Mouse (Mus musculus): ENCODE results near the gene Pkd1l2. TPM values are rescaled to one million over a fixed set of nuclear protein-coding genes. Genes with fewer than 3 reads are reported as not detected.

Gene Pkd1l2
- polyA plus RNA-seq, 1 experiment from 2014 or later, result not detected

DNA sequence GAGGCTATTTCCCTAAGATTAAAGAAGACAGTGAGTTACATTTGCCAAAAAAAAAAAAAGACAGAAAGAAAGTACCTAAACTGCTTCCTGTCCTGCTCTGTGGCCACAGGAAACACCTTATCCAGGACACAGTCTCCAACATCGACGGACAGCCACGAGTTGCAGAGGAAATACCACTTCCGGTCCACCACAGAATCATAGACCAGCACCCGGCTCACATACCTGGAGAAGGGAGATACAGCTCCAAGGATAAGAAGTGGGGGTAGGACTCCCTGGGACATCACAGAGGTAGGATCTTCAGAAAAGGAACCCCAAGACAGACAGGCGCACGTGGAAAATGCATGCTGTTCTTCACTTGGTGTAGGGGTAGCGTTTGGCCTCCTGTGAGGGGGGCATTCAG lies 49.6 kb downstream of the Pkd1l2 start:
- Histone ChIP-seq H3K9me3 (ENCODE audit: control insufficient read depth, low read length) (no peaks in the 10 kb centered on the region), H3K4me2 (ENCODE audit: low read depth) (no peak overlapping the region), H3K9ac (ENCODE audit: low read length) (no peak overlapping the region), H3K36me3 (ENCODE audit: control insufficient read depth, insufficient read depth, low read length) (no peaks in the 10 kb centered on the region), H3K27ac (ENCODE audit: low read depth, low read length) (no peak overlapping the region), H3K27me3 (ENCODE audit: control insufficient read depth, insufficient read depth, low read length) (no peaks in the 10 kb centered on the region), H3K4me1 (ENCODE audit: control insufficient read depth, insufficient read depth, low read length) (no peaks in the 10 kb centered on the region), H3K4me3 (ENCODE audit: low read depth, low read length) (no peak overlapping the region)
- no peak for DNase-seq (ENCODE audit: low spot score)
- 87% methylated on average over 8 of the region's 8 CpGs for WGBS
- ATAC-seq (ENCODE audit: insufficient read depth, low FRiP score, low TSS enrichment), result no peak

DNA sequence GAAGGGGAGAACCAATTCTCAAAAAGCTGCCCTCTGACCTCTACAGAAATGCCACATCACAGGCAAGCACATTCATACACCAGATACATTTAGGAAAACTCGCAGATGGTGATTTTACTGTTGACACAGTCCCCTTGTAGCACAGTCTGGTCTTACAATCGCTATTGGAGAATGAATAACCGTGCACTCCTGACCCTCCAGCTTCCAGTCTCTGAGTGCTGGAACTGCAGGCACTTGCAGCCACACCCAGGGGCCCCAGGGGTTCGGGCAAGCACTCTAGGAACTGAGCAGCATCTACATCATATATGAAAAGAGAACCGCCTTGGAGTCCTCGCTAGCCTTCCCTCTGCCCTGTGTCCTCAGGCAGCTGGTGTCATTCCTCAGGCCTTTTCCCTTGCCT lies 50.8 kb downstream of the Pkd1l2 start:
- DNase-seq (ENCODE audit: low spot score), result no peak
- H3K27me3 ChIP-seq (ENCODE audit: control insufficient read depth, insufficient read depth, low read length), result no peaks in the 10 kb centered on the region
- no peaks in the 10 kb centered on the region for H3K4me1 ChIP-seq (ENCODE audit: control insufficient read depth, insufficient read depth, low read length)
- no peak overlapping the region for H3K4me2 ChIP-seq (ENCODE audit: low read depth)
- H3K36me3 ChIP-seq (ENCODE audit: control insufficient read depth, insufficient read depth, low read length), result no peaks in the 10 kb centered on the region
- no peak overlapping the region for H3K9ac ChIP-seq (ENCODE audit: low read length)
- H3K9me3 ChIP-seq (ENCODE audit: control insufficient read depth, low read length), result no peaks in the 10 kb centered on the region
- no peak for ATAC-seq (ENCODE audit: insufficient read depth, low FRiP score, low TSS enrichment)
- H3K27ac ChIP-seq (ENCODE audit: low read depth, low read length), result no peak overlapping the region
- WGBS, result 72% methylated on average over 6 of the region's 6 CpGs
- H3K4me3 ChIP-seq (ENCODE audit: low read depth, low read length), result no peak overlapping the region

DNA sequence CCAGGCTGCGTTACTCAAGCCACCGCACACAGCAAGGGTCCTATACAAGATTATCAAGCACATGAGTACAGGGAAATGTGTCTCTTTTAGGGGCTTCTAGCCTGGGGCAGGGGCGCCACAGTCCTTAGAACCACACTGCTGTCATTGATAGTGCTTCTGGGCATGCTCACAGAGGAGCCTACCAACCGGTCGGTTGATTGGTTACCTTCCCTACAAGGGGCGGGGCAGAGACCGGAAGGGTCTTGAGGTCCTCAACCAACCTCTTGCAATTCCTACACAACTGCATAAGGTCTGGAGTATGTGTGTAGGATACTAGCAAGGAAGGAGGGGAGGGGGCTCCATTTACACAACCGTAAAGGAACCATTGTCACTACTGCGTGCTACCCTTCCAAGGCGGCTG lies 53.6 kb downstream of the Pkd1l2 start:
- WGBS, result 91% methylated on average over 10 of the region's 10 CpGs
- Histone ChIP-seq H3K4me1 (ENCODE audit: control insufficient read depth, insufficient read depth, low read length) (no peaks in the 10 kb centered on the region), H3K27ac (ENCODE audit: low read depth, low read length) (no peak overlapping the region), H3K36me3 (ENCODE audit: control insufficient read depth, insufficient read depth, low read length) (no peaks in the 10 kb centered on the region), H3K9me3 (ENCODE audit: control insufficient read depth, low read length) (no peaks in the 10 kb centered on the region), H3K9ac (ENCODE audit: low read length) (no peak overlapping the region), H3K27me3 (ENCODE audit: control insufficient read depth, insufficient read depth, low read length) (no peaks in the 10 kb centered on the region), H3K4me3 (ENCODE audit: low read depth, low read length) (no peak overlapping the region), H3K4me2 (ENCODE audit: low read depth) (no peak overlapping the region)
- no peak for DNase-seq (ENCODE audit: low spot score)
- no peak for ATAC-seq (ENCODE audit: insufficient read depth, low FRiP score, low TSS enrichment)

DNA sequence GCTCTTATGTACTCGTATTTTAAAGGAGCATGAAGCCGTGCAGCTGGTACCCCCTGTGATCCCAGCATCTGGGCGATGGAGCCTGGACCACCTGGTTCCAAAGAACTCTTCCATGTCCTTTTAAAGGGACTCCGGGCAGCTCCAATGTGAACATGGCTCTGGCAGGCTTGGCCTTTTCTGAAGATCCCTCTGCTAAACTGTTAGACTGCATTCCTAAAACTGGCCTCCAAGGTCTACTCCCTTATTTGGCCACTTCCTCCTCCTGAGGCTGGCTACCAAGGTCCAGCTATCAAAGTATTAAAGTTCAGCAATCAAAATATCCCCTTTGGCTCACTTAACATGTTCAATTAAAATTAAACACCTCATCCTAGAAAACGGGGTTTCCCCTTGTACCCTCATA lies 54.6 kb downstream of the Pkd1l2 start:
- Histone ChIP-seq H3K4me3 (ENCODE audit: low read depth, low read length) (no peak overlapping the region), H3K27me3 (ENCODE audit: control insufficient read depth, insufficient read depth, low read length) (no peaks in the 10 kb centered on the region), H3K4me1 (ENCODE audit: control insufficient read depth, insufficient read depth, low read length) (no peaks in the 10 kb centered on the region), H3K9me3 (ENCODE audit: control insufficient read depth, low read length) (no peaks in the 10 kb centered on the region), H3K36me3 (ENCODE audit: control insufficient read depth, insufficient read depth, low read length) (no peaks in the 10 kb centered on the region), H3K9ac (ENCODE audit: low read length) (no peak overlapping the region), H3K27ac (ENCODE audit: low read depth, low read length) (no peak overlapping the region), H3K4me2 (ENCODE audit: low read depth) (no peak overlapping the region)
- ATAC-seq (ENCODE audit: insufficient read depth, low FRiP score, low TSS enrichment), result no peak
- no peak for DNase-seq (ENCODE audit: low spot score)
- WGBS, result 87% methylated on average over 5 of the region's 5 CpGs

DNA sequence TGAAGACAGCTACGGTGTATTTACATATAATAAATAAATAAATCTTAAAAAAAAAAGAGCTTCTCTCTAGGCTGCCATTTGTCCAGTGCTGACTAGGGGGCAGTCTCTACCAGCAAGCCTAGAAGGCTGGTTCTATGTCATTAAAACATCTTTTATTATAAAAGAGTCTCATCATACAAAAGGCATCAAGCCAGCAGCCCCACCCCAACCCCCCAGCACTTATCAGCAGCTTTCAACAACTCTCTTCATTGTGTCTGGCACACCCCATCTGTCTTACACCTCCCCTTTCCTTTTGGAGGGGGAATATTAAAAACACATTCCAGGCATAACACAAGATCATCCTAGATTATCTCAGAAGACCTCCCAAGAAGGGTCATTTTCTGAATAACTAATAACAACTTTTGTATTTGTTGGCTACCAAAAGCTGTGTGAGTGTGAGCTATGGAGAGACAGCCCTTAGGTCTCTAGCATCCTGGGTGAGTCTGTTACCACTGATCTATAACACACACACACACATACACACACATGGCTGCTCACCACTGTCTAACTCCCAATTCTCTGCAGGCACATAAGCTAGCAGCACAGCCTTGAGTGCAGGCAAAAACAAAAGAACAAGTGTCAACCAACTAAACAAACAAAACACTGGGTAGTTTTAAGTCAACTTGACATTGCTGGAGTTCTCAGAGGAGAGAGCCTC lies 59.8 kb downstream of the Pkd1l2 start:
- Histone ChIP-seq H3K4me3 (ENCODE audit: low read depth, low read length) (no peak overlapping the region), H3K27ac (ENCODE audit: low read depth, low read length) (no peak overlapping the region), H3K4me2 (ENCODE audit: low read depth) (no peak overlapping the region), H3K9ac (ENCODE audit: low read length) (no peak overlapping the region), H3K27me3 (ENCODE audit: control insufficient read depth, insufficient read depth, low read length) (no peaks in the 10 kb centered on the region), H3K4me1 (ENCODE audit: control insufficient read depth, insufficient read depth, low read length) (no peaks in the 10 kb centered on the region), H3K9me3 (ENCODE audit: control insufficient read depth, low read length) (no peaks in the 10 kb centered on the region), H3K36me3 (ENCODE audit: control insufficient read depth, insufficient read depth, low read length) (no peaks in the 10 kb centered on the region)
- no peak for ATAC-seq (ENCODE audit: insufficient read depth, low FRiP score, low TSS enrichment)
- DNase-seq (ENCODE audit: low spot score), result no peak
- 82% methylated on average over 1 of the region's 1 CpGs for WGBS

DNA sequence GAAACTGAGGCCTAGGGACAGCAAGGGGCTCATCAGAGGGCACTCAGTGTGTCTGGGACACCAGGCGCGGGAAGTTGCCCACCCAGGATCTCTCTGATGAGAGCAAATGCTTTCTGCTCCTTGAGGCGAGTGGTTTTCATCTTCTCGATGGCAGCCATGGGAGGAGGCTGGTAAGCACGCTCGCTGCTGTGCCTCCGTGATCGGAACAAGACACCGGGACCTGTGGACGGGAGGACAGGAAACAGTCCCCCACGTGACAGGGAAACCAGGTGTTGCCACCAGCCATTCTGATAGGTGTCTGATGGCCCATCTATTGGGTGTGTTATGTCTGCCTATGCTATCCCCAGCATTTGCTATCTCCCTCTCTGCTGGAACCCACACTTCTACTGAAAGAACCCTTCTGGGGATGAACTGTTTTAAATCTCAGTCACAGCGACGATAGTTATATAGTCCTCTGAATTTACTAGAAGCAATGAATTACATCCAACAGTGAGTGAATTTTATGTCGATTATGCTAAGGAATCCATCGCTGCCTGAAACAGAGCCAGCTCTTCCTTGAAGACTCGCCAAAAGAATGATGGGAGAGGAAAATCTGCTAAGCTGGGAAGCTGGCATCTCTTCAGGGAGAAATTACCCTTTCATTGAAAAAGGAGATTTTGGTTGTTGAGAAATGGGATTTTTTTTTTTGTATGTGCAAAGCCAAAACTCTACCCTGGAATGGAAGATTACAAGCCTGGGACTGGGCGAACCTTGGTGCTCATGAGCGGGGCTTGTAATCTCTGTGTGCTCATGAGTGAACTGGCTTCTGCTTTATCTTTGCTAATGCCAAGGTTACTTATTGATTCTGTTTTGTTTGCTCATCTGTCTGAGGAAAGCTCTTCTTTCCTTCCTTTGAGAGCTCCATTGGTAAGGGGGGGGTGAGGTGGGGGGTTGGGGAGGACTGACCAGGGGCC lies 62.6 kb downstream of the Pkd1l2 start:
- Histone ChIP-seq H3K4me2 (ENCODE audit: low read depth) (no peak overlapping the region), H3K36me3 (ENCODE audit: control insufficient read depth, insufficient read depth, low read length) (no peaks in the 10 kb centered on the region), H3K4me1 (ENCODE audit: control insufficient read depth, insufficient read depth, low read length) (no peaks in the 10 kb centered on the region), H3K9me3 (ENCODE audit: control insufficient read depth, low read length) (no peaks in the 10 kb centered on the region), H3K27ac (ENCODE audit: low read depth, low read length) (no peak overlapping the region), H3K9ac (ENCODE audit: low read length) (no peak overlapping the region), H3K27me3 (ENCODE audit: control insufficient read depth, insufficient read depth, low read length) (no peaks in the 10 kb centered on the region), H3K4me3 (ENCODE audit: low read depth, low read length) (no peak overlapping the region)
- DNase-seq (ENCODE audit: low spot score) (no peak), ATAC-seq (ENCODE audit: insufficient read depth, low FRiP score, low TSS enrichment) (no peak)
- WGBS, result 85% methylated on average over 18 of the region's 18 CpGs

DNA sequence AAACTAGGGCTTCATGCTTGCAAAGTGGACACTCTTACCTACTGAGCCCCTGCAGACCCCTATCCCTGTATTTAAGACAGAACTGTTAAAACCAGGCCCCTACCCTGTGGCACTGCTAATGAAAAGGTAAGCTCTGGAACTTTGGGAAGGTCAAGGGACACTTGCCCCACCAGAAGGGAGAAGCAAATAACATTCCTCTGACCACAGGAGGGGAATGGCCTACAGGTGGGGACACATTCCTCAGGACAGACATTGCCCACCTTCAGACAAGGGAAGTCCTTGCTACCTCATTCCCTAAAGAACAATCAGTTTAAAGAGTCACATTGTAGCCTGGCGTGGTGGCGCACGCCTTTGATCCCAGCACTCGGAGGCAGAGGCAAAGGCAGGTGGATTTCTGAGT lies 64.4 kb downstream of the Pkd1l2 start:
- Histone ChIP-seq H3K36me3 (ENCODE audit: control insufficient read depth, insufficient read depth, low read length) (no peaks in the 10 kb centered on the region), H3K4me2 (ENCODE audit: low read depth) (no peak overlapping the region), H3K4me3 (ENCODE audit: low read depth, low read length) (no peak overlapping the region), H3K9ac (ENCODE audit: low read length) (no peak overlapping the region), H3K27ac (ENCODE audit: low read depth, low read length) (no peak overlapping the region), H3K4me1 (ENCODE audit: control insufficient read depth, insufficient read depth, low read length) (no peaks in the 10 kb centered on the region), H3K9me3 (ENCODE audit: control insufficient read depth, low read length) (no peaks in the 10 kb centered on the region), H3K27me3 (ENCODE audit: control insufficient read depth, insufficient read depth, low read length) (no peaks in the 10 kb centered on the region)
- no peak for DNase-seq (ENCODE audit: low spot score)
- no peak for ATAC-seq (ENCODE audit: insufficient read depth, low FRiP score, low TSS enrichment)
- WGBS, result 80% methylated on average over 4 of the region's 4 CpGs

DNA sequence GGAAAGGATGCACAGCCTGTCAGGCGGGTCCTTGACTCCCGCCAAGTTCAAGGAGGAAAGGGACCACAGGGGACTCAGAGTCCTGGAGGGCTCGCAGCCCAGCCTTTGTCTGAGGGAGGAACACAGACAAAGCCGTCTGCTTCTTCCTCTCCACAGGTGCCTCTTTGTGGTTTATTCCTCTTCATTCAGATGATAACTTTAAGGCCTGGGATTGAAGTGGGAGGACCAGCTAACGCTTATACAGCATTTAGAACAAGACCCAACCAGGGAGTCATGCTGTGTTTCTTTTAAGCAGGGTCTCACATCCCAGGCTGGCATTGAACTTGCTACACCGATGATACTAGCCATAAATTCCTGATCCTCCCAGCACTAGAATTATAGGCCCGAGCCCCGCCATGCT lies 65.2 kb downstream of the Pkd1l2 start:
- no peak for ATAC-seq (ENCODE audit: insufficient read depth, low FRiP score, low TSS enrichment)
- H3K27me3 ChIP-seq (ENCODE audit: control insufficient read depth, insufficient read depth, low read length), result no peaks in the 10 kb centered on the region
- no peaks in the 10 kb centered on the region for H3K4me1 ChIP-seq (ENCODE audit: control insufficient read depth, insufficient read depth, low read length)
- 24% methylated on average over 8 of the region's 8 CpGs for WGBS
- no peaks in the 10 kb centered on the region for H3K36me3 ChIP-seq (ENCODE audit: control insufficient read depth, insufficient read depth, low read length)
- no peak for DNase-seq (ENCODE audit: low spot score)
- H3K27ac ChIP-seq (ENCODE audit: low read depth, low read length), result no peak overlapping the region
- no peak overlapping the region for H3K4me2 ChIP-seq (ENCODE audit: low read depth)
- no peaks in the 10 kb centered on the region for H3K9me3 ChIP-seq (ENCODE audit: control insufficient read depth, low read length)
- no peak overlapping the region for H3K9ac ChIP-seq (ENCODE audit: low read length)
- no peak overlapping the region for H3K4me3 ChIP-seq (ENCODE audit: low read depth, low read length)

DNA sequence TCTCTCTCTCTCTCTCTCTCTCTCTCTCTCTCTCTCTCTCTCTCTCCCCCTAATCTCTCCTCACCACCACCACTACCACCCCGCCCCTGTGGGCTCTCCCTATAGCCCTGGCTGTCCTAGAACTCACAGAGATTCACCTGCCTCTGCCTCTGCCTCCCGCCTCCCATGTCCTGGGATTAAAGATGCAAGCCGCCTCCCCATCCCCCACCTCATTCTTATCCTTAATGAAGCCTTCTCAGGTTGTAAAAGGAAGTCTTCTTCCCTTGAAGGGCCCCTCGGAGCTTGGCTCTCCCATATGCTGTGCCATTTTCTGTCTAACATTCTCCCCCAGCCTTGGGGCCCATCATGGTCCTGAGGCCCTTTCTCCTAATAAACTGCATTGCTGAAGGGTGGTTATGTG lies 66.6 kb downstream of the Pkd1l2 start:
- no peak overlapping the region for H3K4me3 ChIP-seq (ENCODE audit: low read depth, low read length)
- no peaks in the 10 kb centered on the region for H3K27me3 ChIP-seq (ENCODE audit: control insufficient read depth, insufficient read depth, low read length)
- H3K9ac ChIP-seq (ENCODE audit: low read length), result no peak overlapping the region
- H3K4me1 ChIP-seq (ENCODE audit: control insufficient read depth, insufficient read depth, low read length), result no peaks in the 10 kb centered on the region
- DNase-seq (ENCODE audit: low spot score) (no peak), ATAC-seq (ENCODE audit: insufficient read depth, low FRiP score, low TSS enrichment) (no peak)
- no peaks in the 10 kb centered on the region for H3K36me3 ChIP-seq (ENCODE audit: control insufficient read depth, insufficient read depth, low read length)
- no peak overlapping the region for H3K27ac ChIP-seq (ENCODE audit: low read depth, low read length)
- 65% methylated on average over 4 of the region's 4 CpGs for WGBS
- H3K4me2 ChIP-seq (ENCODE audit: low read depth), result no peak overlapping the region
- no peaks in the 10 kb centered on the region for H3K9me3 ChIP-seq (ENCODE audit: control insufficient read depth, low read length)
